Mouse (Mus musculus): ENCODE results near the gene Pla2g15.

Pla2g15 gene

DNA sequence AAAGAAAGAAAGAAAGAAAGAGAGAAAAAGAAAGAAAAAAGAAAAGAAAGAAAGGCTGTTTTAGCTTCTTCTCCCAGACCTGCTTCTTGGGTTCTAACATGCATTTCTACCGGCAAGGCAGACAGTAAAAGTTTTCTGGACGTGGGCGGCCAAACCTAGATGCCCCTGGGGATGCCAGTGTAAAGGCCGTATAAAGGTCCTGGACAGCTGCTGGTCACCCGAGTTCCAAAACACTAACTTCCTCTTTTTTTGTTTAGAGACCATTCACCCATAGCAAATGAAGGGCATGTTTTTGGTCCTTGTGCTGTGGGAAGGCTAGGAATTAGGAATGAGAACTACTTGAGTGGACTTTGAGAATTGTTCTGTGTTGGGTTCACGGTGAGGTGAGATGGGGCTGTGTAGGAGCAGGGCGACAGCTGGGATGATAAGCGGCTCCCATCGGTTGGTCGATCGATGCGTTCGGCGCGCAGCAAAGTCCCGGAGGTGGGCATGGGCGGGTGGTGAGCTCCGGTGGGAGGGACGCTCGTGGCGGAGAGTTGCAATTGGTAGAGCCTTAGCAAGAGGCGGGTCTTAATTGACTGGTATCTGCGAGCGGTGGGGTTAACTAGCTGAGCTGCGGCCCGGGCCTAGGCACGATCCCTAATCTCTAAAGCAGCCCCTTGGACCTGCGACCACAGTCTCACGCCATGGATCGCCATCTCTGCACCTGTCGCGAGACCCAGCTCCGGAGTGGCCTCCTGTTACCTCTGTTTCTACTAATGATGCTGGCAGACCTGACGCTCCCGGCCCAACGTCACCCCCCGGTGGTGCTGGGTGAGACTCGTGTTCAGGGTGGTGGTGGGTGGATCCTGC is at the start of gene Pla2g15:
Gene Pla2g15, plus strand, starts transcription at position 599 of the 852 bp plus-strand sequence.
- in situ Hi-C loops (cut with MboI, MseI), result no loop called here

DNA sequence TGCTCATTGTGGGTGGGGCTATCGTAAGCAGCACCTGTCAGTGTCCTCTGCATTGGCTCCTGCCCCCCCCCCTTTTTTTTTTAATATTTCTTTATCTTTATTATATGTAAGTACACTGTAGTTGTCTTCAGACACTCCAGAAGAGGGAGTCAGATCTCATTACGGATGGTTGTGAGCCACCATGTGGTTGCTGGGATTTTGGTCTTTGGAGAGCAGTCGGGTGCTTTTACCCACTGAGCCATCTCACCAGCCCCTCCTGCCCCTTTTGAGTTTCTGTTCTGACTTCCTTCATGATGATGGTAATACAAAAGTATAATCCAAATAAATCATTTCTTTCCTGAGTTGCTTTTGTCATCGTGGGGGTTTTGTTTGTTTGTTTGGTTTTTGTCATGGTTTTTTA is 47.9 kb upstream of the Pla2g15 start:
- in situ Hi-C loops (cut with MboI, MseI), result no loop called here

DNA sequence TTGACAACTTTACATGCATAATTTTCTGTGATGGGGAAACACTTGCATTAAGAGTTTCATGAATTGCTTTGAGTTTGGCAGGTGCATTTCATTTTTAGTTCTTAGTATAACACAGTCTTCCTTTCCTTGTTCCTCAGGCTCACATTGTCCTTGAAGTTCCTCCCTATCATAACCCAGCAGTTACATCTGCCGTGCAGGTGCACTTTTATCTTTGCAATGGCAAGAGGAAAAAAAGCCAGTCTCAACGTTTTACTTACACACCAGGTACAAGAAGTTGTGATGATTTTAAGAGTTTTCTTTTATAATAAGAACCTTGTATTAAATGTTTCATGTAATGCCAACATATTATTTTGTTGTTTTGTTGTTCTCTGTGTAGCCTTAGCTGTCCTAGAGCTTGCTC is 46.3 kb upstream of the Pla2g15 start:
- in situ Hi-C loops (cut with MboI, MseI), result no loop called here

DNA sequence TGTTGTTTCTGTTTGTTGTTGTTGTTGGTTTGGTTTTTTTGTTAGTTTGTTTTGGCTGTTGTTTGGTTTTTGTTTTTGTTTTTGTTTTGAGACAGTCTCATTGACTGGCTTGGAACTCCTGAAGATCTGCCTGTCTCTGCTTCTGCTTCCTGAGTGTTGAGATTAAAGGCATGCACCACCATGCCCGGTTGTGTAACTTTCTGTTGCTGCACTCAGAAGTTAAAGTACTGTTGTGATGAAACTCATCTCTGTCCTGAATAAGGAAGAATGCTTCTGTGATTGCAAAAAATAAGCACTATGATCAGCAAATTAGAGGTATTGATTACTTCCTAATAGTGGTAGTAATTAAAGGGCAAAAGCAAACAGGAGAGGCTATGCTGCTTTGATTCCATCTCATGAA is 44.0 kb upstream of the Pla2g15 start:
- in situ Hi-C loops (cut with MboI, MseI), result no loop called here

DNA sequence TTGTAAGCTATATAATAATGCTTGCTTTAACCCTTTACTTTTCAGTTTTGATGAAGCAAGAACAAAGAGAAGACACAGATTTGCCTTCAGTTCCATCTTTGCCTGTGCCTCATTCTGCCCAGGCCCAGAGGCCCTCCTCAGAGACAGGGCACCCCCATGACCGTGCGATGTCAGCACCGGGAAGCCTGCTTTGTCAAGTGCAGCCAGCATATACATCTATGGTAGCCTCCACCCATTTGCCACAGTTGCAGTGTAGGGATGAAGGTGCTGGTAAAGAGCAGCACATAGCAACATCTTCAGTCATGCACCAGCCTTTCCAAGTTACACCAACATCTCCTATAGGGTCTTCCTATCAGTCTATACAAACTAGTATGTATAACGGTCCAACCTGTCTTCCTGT is 42.1 kb upstream of the Pla2g15 start:
- in situ Hi-C loops (cut with MboI, MseI), result no loop called here

DNA sequence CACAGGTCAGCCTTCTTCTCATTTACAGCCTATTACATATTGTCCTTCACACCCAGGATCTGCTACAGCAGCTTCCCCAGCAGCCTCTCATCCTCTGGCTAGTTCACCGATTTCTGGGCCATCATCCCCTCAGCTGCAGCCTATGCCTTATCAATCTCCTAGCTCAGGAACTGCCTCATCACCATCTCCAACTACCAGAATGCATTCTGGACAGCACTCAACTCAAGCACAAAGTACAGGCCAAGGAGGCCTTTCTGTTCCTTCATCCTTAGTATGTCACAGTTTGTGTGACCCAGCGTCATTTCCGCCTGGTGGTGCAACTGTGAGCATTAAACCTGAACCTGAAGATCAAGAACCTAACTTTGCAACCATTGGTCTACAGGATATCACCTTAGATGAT is 41.5 kb upstream of the Pla2g15 start:
- in situ Hi-C loops (cut with MboI, MseI), result no loop called here

DNA sequence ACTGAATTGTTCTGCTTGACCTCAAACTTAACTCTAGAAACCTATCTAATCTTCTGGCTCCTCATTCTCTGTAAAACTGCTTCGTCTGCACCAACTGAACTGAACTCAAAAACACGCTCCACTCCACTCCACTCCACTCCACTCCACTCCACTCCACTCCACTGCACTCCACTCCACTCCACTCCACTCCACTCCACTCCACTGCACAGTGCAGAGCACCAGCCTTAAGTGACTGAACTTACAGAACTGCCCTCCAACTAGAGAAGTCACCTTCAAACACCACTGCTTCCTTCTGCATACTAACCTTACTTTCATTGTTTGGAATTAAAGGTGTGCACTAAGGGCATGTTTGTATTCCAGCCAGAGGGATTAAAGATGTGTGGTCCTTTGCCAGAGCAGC is 38.2 kb upstream of the Pla2g15 start:
- in situ Hi-C loops (cut with MboI, MseI), result no loop called here

DNA sequence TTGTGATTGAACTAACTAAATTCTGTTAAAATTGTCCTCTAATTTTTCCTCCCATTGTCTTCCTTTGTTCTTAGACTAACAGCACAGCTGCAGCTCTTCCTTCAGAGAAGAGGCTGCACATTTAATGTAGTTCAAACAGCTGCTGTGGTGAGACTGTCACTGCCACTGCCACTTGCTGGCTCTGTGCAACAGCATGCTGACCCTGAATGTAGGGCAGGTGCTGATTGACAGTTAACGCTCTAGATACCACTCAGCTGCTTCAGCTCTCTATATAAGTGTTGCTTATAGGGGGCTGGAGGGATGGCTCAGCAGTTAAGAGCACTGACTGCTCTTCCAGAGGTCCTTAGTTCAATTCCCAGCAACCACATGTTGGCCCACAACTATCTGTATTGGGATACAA is 37.7 kb upstream of the Pla2g15 start:
- in situ Hi-C loops (cut with MboI, MseI), result no loop called here

DNA sequence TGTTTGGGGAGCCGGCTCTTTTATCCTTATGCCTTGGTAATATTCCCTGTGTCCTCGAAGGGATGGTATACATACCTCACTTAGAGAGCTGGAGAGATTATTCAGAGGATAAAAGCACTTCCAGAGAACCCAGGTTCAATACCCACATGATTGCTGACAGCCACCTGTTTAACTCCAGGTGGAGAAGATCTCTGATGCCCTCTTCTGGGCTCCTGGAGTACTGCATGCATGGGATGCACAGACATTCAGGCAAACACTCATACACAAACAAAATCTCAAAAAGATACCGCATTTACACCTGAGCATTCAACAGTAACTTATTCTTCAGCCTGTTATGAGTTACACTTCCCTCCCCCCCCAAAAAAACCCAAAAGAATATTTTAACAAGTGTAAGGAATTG is 34.3 kb upstream of the Pla2g15 start:
- in situ Hi-C loops (cut with MboI, MseI), result loop anchor here (5.0 kb wide), 1 partner anchor 34 kb away; no protein-coding TSS in a partner anchor

DNA sequence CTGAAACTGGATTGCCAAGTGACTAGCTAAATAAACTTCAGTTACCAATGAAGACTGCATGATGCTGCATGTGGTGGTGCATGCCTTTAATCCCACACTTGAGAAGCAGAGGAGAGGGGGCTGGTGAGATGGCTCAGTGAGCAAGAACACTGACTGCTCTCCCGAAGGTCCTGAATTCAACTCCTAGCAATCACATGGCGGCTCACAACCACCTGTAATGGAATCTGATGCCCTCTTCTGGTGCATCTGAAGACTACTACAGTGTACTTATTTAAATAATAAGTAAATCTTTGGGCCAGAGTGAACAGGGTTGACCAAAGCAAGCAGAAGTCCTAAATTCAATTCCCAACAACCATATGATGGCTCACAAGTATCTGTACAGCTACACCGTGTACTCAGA is 26.8 kb upstream of the Pla2g15 start:
- in situ Hi-C loops (cut with MboI, MseI), result no loop called here

DNA sequence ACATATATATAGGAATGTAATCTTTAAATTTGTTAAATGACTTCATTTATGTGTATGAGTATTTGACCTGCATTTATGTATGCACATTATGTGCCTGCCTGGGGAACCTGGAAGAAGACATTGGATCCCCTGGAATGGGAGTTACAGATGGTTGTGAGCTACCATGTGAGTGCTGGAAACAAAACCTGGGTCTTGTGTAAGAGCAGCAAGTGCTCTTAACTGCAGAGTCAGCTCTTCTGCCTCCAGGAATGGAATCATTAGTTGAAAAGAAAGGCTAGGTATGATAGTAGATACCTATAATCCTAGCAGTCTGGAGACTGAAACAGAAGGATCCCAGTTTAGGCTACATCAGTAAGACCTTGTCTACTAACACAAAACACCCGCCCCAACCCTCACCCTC is 24.1 kb upstream of the Pla2g15 start:
- in situ Hi-C loops (cut with MboI, MseI), result no loop called here

DNA sequence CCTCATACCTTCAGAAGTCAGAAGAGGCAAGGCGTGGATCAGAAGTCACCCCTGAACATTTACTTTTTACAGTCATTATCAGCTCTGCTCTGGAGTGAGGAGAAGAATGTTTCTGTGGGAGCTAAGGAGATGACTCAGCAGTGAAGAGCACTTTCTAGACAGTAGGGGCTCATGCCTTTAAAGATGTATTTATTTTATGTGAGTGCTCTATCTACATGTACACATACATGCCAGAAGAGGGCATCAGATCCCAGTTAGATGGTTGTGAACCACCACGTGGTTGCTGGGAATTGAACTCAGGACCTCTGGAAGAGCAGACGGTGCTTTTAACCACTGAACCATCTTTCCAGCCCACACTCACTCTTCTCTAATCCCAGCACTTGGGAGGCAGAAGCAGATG is 23.1 kb upstream of the Pla2g15 start:
- in situ Hi-C loops (cut with MboI, MseI), result no loop called here

DNA sequence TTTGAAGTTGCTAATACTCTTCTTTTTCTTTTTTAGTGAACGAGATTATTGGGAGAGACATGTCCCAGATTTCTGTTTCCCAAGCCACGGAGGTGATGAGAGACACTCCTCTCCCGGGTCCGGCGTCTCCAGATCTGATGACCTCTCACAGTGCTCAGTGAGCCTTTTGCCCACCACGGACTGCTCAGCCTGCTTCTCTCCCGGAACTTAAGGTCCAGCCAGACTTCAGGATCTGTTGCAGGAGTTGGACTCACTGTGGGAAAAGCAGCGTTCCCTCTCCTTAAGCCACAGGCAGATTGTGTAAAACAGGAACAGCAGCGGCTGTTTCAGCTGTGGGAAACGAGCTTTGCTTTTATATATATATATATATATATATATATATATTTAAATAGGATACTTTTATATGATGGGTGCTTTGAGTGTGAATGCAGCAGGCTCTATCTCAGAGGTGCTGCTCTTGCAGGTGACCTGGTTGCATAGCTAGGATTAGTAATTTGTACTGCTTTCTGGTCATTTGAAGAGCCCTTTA is 22.3 kb upstream of the Pla2g15 start:
- in situ Hi-C loops (cut with MboI, MseI), result no loop called here

DNA sequence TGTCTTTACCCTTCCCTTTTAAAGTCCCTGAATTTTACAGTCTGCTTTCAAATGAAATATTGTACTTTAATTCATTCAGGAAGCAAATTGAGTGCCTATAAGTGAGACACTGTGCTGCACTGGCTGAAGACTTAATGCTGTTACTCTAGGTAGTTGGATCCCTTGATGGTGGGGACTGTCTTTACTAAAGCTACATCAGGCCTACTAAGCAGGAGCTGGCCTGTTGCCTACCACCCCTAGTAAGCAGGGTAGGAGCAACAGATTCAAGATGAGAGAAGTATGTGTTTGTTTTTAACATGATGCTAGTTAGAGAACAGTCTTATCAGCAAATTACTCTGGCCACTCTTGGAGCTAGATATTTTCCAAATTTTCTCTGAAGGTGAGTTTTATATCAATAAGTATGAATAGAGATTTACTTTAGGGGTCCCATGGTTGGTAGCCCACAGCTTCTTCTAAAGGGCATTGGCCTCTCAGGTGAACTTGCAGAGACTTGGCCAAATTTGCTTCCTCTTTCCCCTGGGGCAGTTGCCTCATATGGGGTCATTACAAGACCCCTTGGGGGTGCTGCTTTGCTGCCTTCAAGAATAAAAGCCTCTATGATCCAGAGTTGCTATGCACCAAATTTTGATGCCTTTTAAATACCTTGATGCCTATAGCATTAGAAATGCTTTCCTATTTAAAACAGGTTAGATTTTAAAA is 20.8 kb upstream of the Pla2g15 start:
- in situ Hi-C loops (cut with MboI, MseI), result no loop called here

DNA sequence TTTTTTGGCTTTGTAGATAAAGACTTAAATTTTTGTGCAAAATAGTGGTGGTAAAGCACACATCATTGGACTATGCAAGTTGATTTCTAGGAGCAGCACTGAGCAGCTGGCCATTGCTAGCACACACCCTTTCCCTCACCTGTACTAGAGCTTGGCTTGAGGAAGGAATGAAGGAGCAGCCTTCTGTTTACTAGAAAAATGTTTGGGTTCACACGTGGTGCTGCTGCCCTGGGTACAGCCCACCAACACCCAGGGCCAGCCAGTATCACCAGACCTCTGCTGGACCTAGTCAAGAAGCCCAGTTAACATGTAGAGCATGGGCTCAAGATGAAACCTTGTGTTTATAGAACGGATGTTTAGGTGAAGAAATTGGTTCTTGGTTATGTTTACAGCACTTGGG is 20.2 kb upstream of the Pla2g15 start:
- in situ Hi-C loops (cut with MboI, MseI), result no loop called here

DNA sequence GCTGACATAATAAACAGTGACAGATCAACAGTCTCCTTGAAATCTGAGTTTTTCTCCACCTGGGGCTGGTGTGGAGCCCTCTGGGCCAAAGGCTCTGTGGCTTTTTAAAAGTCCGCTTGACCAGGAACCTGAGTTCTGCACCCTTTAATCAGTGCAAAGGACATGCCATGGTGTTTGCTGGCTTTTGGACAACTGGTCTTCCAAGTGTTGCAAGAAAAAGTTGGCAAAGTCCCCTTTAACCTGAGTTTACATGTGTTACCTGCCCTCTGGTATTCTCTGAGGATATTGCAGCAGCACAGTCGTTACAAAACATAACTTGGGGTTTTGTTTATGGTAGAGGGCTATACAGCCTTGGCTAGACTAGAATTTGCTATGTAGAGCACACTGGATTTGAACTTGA is 19.7 kb upstream of the Pla2g15 start:
- in situ Hi-C loops (cut with MboI, MseI), result no loop called here

DNA sequence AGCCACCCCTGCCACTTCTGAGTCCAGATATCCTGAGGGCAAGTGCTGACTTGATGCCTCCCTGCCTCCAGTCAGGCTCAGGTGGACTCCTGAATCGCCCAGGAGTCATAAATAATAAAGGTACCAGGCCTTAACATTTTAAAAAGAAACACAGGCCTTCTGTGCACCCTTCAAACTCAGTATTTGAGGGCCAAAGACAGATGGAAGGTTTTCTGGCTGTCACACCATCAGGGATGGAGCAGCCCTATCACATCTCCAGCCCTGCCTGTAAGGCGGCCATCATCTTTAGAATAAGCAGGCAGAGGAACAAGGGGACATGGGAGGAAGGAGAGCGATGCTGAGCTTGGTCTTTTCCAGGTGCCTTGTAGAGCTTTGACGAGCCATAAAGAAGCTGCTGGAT is 19.2 kb upstream of the Pla2g15 start:
- in situ Hi-C loops (cut with MboI, MseI), result no loop called here

DNA sequence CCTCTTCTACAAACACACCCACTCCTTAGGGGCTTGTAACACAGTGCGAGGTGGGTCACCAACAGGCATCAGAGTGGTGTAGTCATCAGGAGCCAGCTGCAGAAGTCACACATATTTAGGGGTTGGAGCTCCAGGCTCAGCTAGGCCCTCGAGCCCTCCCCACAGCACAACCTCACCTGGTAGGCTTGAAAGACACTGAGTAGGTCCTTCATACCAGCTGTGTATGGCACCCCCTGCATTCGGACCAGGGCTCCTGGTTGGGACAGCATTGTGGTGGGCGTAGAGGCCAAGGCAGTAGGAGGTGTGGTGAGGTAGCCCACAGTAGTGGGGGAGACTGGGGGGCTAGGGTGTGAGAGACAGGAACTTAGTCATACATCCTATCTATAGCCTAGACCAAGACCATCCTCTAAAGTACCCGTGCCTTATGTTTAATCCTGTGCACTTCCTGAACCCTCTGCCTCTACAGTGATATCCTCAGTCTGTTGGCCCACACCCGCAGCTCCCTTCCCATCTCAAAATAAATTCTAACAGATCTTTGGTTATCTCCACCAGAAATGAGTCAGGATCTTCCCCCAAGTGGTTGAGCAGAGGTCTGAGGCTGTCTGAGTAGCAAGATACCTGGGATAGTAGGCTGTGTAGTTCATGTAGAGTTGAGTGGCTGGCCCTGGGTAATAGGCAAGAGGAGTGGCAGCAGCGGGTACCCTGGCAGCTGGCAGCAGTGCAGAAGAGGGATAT is 18.5 kb upstream of the Pla2g15 start:
- in situ Hi-C loops (cut with MboI, MseI), result no loop called here

DNA sequence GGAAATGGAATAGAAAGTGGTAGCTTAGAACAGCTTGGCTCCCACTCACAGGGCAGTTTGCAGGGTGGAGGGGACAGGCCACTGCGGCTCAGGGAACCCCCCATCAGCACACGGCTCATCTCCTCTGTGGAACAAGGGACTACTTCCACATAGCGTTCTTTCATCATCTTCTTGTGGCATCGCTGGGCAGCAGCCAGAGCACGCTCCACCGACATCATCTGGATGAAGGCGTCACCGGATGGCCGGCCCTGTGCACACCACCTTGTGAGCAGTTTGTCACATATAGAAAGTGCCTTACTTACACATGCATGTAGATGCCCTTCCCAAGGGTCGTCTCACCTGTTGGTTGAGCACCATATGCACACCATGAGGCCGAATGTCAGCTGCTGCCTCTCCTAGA is 17.8 kb upstream of the Pla2g15 start:
- in situ Hi-C loops (cut with MboI, MseI), result no loop called here

DNA sequence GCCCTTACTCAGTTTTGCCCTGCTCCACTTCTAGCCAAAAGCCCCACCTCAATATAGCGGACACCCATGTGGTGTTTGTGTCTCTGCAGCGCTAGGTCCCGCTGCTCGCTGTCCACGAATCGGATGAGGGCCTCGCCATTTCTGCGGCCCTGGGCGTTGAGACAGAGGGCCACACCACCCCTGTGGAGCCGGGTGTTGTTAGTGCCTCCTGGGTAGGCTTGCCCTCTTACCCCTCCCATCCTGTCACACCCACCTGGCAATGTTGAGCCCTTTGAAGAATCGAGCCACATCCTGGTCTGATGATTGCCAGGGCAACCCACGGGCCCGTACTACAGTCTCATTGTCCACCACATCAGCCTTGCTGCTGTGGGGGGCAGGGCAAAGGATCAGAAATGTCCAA is 16.7 kb upstream of the Pla2g15 start:
- in situ Hi-C loops (cut with MboI, MseI), result no loop called here

DNA sequence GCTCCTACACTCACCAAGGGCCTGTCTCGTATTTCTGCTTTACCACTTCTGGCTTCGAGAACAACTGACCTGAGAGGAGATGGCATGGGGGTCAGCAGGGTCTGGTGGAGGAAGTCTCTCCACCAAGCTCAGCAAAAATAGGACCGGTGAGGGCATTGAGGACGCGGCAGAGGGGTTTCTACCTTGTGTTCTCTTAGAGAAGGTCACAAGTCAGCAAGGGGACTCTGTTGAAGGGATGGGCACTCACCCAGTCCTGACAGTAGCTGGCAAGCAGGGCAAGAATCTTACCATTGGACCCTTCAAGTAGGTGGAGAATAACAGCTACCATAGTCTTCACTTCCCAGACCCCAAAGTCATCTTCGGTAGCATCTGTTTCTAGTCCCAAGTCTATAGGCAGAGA is 16.3 kb upstream of the Pla2g15 start:
- in situ Hi-C loops (cut with MboI, MseI), result no loop called here

All from T-helper 1 cell (primary cell).